Mouse (Mus musculus): ENCODE measurements at regions not wholly inside any gene's neighbourhood (a gene's known extent, or its start where the extent isn't known, plus 50 kb on each side); places are given as distances from the start of the nearest gene placed in this dataset.
A peak's percentile ranks its signal among the peaks of the same experiment; 100 is the strongest.

DNA sequence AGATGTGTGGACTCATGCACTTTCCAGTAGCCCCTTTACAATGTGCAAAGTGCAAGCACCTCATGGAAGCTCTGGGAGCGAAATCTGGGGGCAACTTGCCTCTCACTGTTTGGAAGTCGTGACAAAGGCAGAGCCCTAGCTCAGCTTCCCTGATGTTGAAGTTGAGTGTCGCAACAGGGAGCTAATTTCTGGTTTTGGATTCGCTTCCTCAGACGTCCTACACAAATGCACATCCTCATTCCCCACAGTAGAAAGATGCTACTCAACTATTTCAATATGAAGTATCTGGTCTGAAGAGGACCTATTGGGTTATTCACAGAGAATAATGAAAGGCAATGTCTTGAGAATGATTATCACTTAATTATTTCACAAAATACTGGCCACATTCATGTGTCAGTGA, 331.3 kb downstream of the Adgrl2 start:
- no peak for DNase-seq (ENCODE audit: low read depth, low spot score)

GRCm38 (mm10) chr3:148658368-148658767, 332.0 kb downstream of the Adgrl2 start:
- no peak for DNase-seq (ENCODE audit: low read depth, low spot score)

GRCm38 (mm10) chr3:148656187-148656586, 334.2 kb downstream of the Adgrl2 start:
- no peak for DNase-seq (ENCODE audit: low read depth, low spot score)

DNA sequence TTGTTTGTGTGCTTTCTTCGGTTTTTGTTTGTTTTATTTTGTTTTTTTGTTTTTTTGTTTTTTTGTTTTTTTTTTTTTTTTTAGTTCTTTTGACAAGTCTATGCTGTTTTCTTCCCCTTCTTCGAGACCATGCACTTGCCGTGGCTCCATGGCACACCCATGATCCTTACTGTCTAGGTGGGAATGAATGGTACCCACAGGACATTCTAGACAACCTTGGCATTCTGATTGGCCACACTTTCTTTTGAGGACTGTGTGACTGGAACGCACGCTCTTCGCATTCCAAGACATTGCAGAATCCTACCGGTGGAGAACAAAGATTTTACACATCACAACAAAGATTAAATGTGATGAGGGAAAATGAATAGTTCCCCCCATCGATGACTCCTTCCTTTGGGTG, 340.1 kb downstream of the Adgrl2 start:
- DNase-seq (ENCODE audit: low read depth, low spot score), result no peak

GRCm38 (mm10) chr3:148644924-148645323, 345.4 kb downstream of the Adgrl2 start:
- no peak for DNase-seq (ENCODE audit: low read depth, low spot score)

DNA sequence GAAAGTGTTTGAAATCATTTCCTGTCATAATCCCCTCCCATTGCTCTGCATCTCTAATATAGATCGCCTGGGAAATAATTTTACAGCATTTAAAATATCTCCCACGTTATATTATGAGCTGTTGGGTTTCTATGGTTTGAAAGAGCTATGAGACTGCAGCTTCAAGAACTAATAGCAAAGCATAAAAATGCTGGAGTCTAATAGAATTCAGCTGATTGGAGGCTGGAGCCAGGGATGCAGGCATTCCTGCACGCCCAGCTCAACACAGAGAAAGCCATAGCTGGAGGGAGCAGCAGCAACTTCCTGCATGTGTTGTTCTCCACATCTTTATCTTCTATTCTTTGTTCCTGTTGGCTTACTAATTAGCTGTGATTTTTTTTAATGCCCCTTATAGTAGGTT, 348.8 kb downstream of the Adgrl2 start:
- no peak for DNase-seq (ENCODE audit: low read depth, low spot score)

DNA sequence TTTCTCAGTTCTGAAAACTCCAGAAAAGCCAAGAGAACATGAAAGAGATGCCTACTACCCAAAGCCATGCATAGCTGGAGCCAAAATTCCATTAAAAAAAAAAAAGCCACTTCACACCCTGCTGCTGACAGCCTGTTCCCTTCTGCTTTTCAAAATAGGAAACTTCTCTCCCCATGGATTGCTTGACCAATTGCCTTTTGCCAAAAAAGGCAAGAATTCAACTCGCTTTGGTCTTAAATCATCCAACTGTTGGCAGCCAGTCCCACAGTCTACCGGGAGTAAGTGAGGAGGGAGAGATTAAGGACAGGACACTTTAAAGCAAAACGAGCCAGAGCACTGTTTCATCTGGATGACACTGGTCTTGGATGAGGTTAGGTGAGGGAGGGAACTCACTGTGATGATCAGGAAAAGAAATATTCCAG, 349.7 kb downstream of the Adgrl2 start:
- DNase-seq (ENCODE audit: low read depth, low spot score), result no peak

- no peak for DNase-seq (ENCODE audit: low read depth, low spot score)
These were observed 355.3 kb downstream of the Adgrl2 start for GRCm38 (mm10) chr3:148635101-148635500.

- DNase-seq (ENCODE audit: low read depth, low spot score), result peak; percentile 32
These were observed 356.0 kb downstream of the Adgrl2 start for GRCm38 (mm10) chr3:148634352-148634751.

GRCm38 (mm10) chr3:148633291-148633690, 357.1 kb downstream of the Adgrl2 start:
- no peak for DNase-seq (ENCODE audit: low read depth, low spot score)

- no peak for DNase-seq (ENCODE audit: low read depth, low spot score)
These were observed 357.9 kb downstream of the Adgrl2 start for GRCm38 (mm10) chr3:148632449-148632848.

DNA sequence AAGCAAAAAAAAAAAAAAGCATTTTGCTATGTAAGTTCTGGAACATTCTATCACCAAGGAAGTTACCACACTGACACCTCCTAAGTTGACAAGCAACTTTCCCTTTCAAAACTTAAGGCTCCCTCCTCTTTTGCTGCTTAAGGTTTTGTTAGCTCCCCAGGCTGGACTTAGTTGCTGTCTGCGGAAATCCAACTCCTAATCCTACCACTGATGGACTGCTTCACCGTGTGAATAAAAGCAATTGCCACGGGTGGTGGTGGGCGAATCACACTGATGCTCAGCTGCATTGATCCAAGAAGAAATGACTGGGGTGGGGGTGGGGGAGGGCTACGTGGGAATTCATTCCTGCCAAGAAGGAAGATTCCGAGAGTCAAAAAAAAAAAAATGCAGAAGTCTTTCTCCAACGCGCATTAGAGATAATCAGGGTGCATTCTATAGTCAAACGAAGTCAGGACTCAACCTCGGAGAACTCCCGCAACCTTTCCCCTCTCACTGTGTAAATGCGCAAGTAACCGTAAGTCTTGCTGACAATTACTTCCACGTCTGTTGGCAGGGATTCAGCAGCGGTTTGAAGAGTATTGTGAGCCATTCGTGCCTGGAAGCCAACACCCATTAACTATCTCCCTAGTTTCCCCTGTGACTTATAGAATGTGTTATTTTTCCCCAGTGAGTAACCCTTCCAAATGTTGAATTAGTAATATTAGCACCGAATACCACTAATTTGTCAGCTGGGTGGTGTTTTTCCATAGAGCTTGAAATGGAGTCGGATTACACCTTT, 358.8 kb downstream of the Adgrl2 start:
- DNase-seq (ENCODE audit: low read depth, low spot score), result no peak

DNA sequence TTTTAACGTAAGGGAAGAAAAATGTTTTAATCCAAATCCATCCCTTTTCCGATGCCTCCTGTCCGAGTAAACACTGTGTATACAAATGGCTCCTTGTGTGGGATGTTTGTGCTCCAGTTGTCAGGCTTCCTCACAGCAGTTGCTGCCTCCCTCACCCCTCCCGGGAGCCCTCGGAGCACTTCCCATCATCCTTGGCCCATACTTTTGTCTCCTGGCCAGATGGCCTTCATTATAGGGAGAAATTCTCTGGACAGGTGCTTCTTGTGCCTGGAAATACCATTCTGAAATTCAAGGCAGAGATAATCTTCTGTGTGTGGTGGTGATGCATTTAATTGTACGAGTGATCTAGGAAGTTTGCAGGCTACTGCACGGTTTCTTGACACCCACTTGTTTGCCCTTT, 359.5 kb downstream of the Adgrl2 start:
- no peak for DNase-seq (ENCODE audit: low read depth, low spot score)

DNA sequence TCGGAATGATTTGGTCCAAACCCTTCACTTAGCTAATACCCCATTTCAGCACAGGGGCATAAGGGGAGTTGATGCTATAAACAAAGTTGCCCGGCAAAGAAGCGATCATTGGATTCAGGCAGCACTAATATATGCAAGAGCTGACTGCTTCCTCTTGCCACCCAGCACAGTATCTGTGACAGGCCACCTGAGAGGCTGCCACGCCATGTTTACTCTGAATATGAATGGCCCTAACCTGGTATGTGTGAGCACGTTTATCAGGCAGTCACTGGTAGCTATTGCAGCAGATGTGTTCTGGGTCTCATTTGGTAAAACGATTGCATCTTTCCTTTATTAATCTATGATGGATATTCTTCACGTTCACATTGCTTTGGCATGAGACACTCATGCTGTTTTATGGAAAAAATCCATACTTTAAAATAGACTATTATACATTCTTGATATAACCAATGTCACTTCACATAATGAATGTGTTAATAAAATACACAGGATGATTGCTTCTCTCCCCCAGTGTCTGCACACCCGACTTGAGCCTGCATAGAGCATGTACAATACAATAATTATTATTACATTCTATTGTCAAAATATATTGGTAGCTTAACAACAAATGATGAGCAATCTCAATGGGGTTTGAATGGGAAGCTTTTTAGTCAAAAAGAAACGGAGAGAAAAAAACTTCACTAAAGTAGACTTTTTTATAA, 375.2 kb downstream of the Adgrl2 start:
- DNase-seq (ENCODE audit: low read depth, low spot score), result no peak

- DNase-seq (ENCODE audit: low read depth, low spot score), result no peak
These were observed 376.9 kb downstream of the Adgrl2 start for GRCm38 (mm10) chr3:148613443-148613842.

- DNase-seq (ENCODE audit: low read depth, low spot score), result no peak
These were observed 387.1 kb downstream of the Adgrl2 start for GRCm38 (mm10) chr3:148603276-148603675.

- no peak for DNase-seq (ENCODE audit: low read depth, low spot score)
These were observed 387.6 kb downstream of the Adgrl2 start for GRCm38 (mm10) chr3:148602730-148603255.

- no peak for DNase-seq (ENCODE audit: low read depth, low spot score)
These were observed 394.8 kb downstream of the Adgrl2 start for GRCm38 (mm10) chr3:148595561-148595960.

- no peak for DNase-seq (ENCODE audit: low read depth, low spot score)
These were observed 400.8 kb downstream of the Adgrl2 start for GRCm38 (mm10) chr3:148589556-148589955.

DNA sequence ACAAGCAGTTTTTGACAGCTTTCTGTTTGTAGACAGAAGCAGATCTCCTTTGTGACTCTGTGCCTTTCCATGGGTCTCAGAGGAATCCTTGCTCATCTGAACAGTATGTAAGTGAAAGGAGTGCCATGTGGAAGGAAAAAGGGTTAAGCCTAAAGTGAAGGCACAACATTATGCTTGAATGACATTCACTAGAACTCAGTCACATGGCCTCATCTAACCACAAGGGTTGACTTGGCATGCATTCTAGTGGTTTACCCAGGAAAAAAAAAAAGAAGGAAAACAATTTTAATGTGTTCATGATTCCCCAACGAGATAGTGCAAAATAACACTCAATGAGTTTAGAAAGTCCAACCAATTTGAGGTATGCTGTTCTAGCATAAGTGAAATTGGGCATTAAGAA, 414.6 kb downstream of the Adgrl2 start:
- no peak for DNase-seq (ENCODE audit: low read depth, low spot score)

- no peak for DNase-seq (ENCODE audit: low read depth, low spot score)
These were observed 417.9 kb downstream of the Adgrl2 start for GRCm38 (mm10) chr3:148572493-148572892.

GRCm38 (mm10) chr3:148564716-148565115, 425.6 kb downstream of the Adgrl2 start:
- no peak for DNase-seq (ENCODE audit: low read depth, low spot score)

- DNase-seq (ENCODE audit: low read depth, low spot score), result no peak
These were observed 429.1 kb downstream of the Adgrl2 start for GRCm38 (mm10) chr3:148561211-148561610.

Measured in forelimb bud, embryonic 11.5 days (tissue).